Mouse (Mus musculus) intestine, embryonic 16.5 days (tissue): ENCODE results near the gene Wdr24. TPM values are rescaled to one million over a fixed set of nuclear protein-coding genes. Genes with fewer than 3 reads are reported as not detected.

ENCODE experiments used
- ATAC-seq: fragments of 200-750 bp; cut with Nextera tagmentation; 2 replicates; pipeline ENCODE4 v1.8.0; 2017; ENCODE audit warnings: moderate TSS enrichment, moderate library complexity
- H3K27ac ChIP-seq: fragments of 300-500 bp; sonication (generic); 2 replicates; pipeline ENCODE4 v1.5.1; 2014; ENCODE audit warnings: mild to moderate bottlenecking, low read length
- H3K27me3 ChIP-seq: fragments of 300-500 bp; sonication (generic); replicated peaks from 2 replicates; pipeline ENCODE4 v1.6.1; 2014; ENCODE audit warnings: low read length, control low read depth, mixed read lengths; ENCODE audit not compliant: control insufficient read depth, insufficient read depth
- H3K36me3 ChIP-seq: fragments of 300-500 bp; sonication (generic); 2 replicates; pipeline ENCODE4 v1.6.1; 2014; ENCODE audit warnings: low read length, control low read depth; ENCODE audit not compliant: control insufficient read depth, insufficient read depth
- H3K4me1 ChIP-seq: fragments of 300-500 bp; sonication (generic); 2 replicates; pipeline ENCODE4 v1.6.1; 2014; ENCODE audit warnings: low read length, control low read depth, mixed read lengths; ENCODE audit not compliant: control insufficient read depth, insufficient read depth
- H3K4me2 ChIP-seq: fragments of 300-500 bp; sonication (generic); 2 replicates; pipeline ENCODE4 v1.6.1; 2014; ENCODE audit warnings: low read depth, low read length, control low read depth
- H3K4me3 ChIP-seq: fragments of 300-500 bp; sonication (generic); 2 replicates; pipeline ENCODE4 v1.5.1; 2014; ENCODE audit warnings: mild to moderate bottlenecking, low read length
- H3K9ac ChIP-seq: fragments of 300-500 bp; sonication (generic); 2 replicates; pipeline ENCODE4 v1.6.1; 2014; ENCODE audit warnings: low read depth, low read length
- H3K9me3 ChIP-seq: fragments of 300-500 bp; sonication (generic); 2 replicates; pipeline ENCODE4 v1.6.1; 2016; ENCODE audit warnings: low read length, control low read depth; ENCODE audit not compliant: control insufficient read depth
- WGBS: fragments of 180-500 bp; shearing (Covaris S2); extraction: QIAGEN DNeasy Blood & Tissue Kit; methylation state at CpG from one replicate; pipeline ENCODE4 v1.1.7; 2014; 5-methylcytosine and 5-hydroxymethylcytosine counted together
- polyA plus RNA-seq: library from polyadenylated mRNA; unstranded; fragments of >200 nt; fragmentation: Nextera tagmentation; extraction: Ambion mirVana; gene quantifications from 2 replicates; pipeline ENCODE4 v1.2.1, GENCODE M21; 2015

Wdr24 gene
- polyA plus RNA-seq, 1 experiment from 2014 or later: 25.5 TPM

DNA sequence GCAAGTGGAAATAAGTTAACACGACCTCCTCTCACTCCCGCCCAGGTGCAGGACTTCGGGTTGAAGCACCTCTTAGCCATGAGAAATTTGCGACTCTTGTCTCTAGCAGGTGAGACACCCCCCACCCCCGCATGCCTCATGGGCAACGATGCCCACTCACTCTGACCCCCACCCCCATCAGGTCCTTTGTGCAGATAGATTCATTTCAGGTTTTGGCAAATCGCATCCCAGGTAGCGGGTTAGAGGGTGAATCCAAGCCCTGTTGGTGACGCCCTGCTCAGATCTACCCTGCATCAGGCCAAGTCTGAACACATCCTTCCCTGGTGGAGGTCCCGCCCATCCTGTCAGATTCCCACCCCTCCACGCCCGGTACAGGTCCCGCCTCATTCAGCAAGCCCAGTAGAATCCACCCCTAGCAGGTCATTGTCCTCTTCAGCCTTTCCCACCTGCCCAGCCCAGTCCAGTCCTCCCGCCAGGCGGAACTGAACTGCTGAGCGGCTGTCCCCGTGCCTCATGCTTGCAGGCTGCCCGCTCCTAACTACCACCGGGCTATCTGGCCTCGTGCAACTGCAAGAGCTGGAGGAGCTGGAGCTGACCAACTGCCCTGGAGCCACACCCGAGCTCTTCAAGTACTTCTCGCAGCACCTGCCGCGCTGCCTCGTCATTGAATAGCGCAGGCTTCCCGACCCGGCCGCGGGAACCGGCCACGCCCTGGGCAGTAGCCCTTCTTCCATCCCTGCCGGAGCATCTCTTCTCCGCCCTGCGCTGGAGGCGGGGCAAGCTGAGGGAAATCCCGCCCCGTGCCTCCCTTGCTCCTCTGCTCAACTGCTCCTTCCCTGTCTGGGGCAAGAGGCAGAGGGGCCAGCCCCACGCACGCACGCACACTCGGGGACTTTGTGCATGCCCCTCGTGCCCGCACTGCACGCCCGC lies 4.3 kb upstream of the Wdr24 start:
- Histone ChIP-seq H3K4me3 (peak overlapping the region; percentile 21), H3K27me3 (peaks cover 33% of the 10 kb centered on the region)
- ATAC-seq: peak; percentile 54

GRCm38 (mm10) chr17:25824362-25825142 lies 1.1 kb downstream of the Wdr24 start:
- 73% methylated on average over 17 of the region's 17 CpGs for WGBS

More for the DNA sequence above, 4.3 kb upstream of the Wdr24 start:
- Histone ChIP-seq H3K9ac (no peak overlapping the region), H3K27ac (no peak overlapping the region), H3K4me1 (peaks cover 7% of the 10 kb centered on the region), H3K9me3 (no peaks in the 10 kb centered on the region), H3K4me2 (peak overlapping the region; percentile 42), H3K36me3 (no peaks in the 10 kb centered on the region)
- WGBS: 7% methylated on average over 46 of the region's 46 CpGs

DNA sequence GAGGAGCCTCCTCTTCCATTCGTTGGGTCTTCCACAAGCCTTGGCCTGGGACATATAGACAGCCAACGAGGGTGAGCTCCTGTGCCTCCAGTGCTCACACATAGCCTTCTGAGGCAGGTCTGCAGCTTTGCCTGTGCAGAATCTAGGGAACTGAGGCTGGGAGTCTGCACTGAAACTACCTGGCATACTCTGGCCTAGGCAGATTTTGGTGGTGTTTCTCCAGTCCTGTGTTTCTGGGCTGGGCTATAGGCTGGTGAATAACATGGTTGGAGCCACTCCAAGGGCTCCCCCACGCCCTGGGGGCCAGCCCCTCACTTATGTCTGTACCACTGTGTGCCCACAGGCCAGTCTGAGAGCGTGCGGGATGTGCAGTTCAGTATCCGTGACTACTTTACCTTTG lies 1.9 kb downstream of the Wdr24 start:
- WGBS: 91% methylated on average over 6 of the region's 6 CpGs
- Histone ChIP-seq H3K27me3 (peaks cover 5% of the 10 kb centered on the region), H3K27ac (no peak overlapping the region), H3K9ac (no peak overlapping the region), H3K4me3 (no peak overlapping the region), H3K36me3 (peaks cover 5% of the 10 kb centered on the region), H3K4me2 (no peak overlapping the region), H3K4me1 (peaks cover 31% of the 10 kb centered on the region), H3K9me3 (no peaks in the 10 kb centered on the region)
- no peak for ATAC-seq

More at GRCm38 (mm10) chr17:25824362-25825142, 1.1 kb downstream of the Wdr24 start:
- no peaks in the 10 kb centered on the region for H3K9me3 ChIP-seq
- H3K27ac ChIP-seq: no peak overlapping the region
- H3K27me3 ChIP-seq: peaks cover 12% of the 10 kb centered on the region
- H3K4me2 ChIP-seq: peak overlapping the region; percentile 92
- H3K36me3 ChIP-seq: peaks cover 5% of the 10 kb centered on the region
- peaks cover 25% of the 10 kb centered on the region for H3K4me1 ChIP-seq
- peak overlapping the region; percentile 53 for H3K4me3 ChIP-seq
- peak overlapping the region; percentile 73 for H3K9ac ChIP-seq
- no peak for ATAC-seq

GRCm38 (mm10) chr17:25825984-25826570 lies 2.6 kb downstream of the Wdr24 start:
- H3K4me2 ChIP-seq: no peak overlapping the region
- 0 out of 2 replicates have a peak, but pooled peaks cover 2% of the 10 kb centered on the region for H3K27me3 ChIP-seq
- H3K4me3 ChIP-seq: no peak overlapping the region
- H3K36me3 ChIP-seq: peaks cover 12% of the 10 kb centered on the region
- H3K4me1 ChIP-seq: peaks cover 39% of the 10 kb centered on the region
- H3K9ac ChIP-seq: no peak overlapping the region
- no peak overlapping the region for H3K27ac ChIP-seq
- no peaks in the 10 kb centered on the region for H3K9me3 ChIP-seq
- WGBS: 94% methylated on average over 27 of the region's 27 CpGs
- ATAC-seq: no peak

- no peak overlapping the region for H3K4me3 ChIP-seq
- H3K27me3 ChIP-seq: no peaks in the 10 kb centered on the region
- H3K4me1 ChIP-seq: peaks cover 48% of the 10 kb centered on the region
- no peaks in the 10 kb centered on the region for H3K9me3 ChIP-seq
- no peak overlapping the region for H3K4me2 ChIP-seq
- peaks cover 15% of the 10 kb centered on the region for H3K36me3 ChIP-seq
- H3K9ac ChIP-seq: no peak overlapping the region
- H3K27ac ChIP-seq: no peak overlapping the region
- WGBS: 95% methylated on average over 13 of the region's 13 CpGs
- ATAC-seq: no peak
These were observed 3.6 kb downstream of the Wdr24 start for GRCm38 (mm10) chr17:25827011-25827410.

GRCm38 (mm10) chr17:25827546-25828222 lies 4.3 kb downstream of the Wdr24 start:
- Histone ChIP-seq H3K27me3 (no peaks in the 10 kb centered on the region), H3K27ac (no peak overlapping the region), H3K4me2 (no peak overlapping the region), H3K4me1 (peaks cover 51% of the 10 kb centered on the region), H3K9ac (0 out of 2 replicates have a peak overlapping the region, but pooled peaks have one; percentile 82), H3K4me3 (no peak overlapping the region), H3K9me3 (no peaks in the 10 kb centered on the region), H3K36me3 (peaks cover 15% of the 10 kb centered on the region)
- WGBS: 88% methylated on average over 22 of the region's 22 CpGs
- ATAC-seq: no peak

DNA sequence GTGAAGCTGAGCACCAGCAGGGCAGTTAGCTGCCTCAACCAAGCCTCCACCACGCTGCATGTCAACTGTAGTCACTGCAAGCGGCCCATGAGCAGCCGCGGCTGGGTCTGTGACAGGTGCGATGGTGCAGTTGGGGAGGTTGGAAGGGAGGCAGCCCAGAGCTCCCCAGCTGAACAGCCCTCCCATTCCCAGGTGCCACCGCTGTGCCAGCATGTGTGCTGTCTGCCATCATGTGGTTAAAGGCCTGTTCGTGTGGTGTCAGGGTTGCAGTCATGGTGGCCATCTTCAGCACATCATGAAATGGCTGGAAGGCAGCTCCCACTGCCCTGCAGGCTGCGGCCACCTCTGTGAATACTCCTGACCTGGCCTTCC lies 4.8 kb downstream of the Wdr24 start:
- no peaks in the 10 kb centered on the region for H3K9me3 ChIP-seq
- peak overlapping the region; percentile 82 for H3K9ac ChIP-seq

DNA sequence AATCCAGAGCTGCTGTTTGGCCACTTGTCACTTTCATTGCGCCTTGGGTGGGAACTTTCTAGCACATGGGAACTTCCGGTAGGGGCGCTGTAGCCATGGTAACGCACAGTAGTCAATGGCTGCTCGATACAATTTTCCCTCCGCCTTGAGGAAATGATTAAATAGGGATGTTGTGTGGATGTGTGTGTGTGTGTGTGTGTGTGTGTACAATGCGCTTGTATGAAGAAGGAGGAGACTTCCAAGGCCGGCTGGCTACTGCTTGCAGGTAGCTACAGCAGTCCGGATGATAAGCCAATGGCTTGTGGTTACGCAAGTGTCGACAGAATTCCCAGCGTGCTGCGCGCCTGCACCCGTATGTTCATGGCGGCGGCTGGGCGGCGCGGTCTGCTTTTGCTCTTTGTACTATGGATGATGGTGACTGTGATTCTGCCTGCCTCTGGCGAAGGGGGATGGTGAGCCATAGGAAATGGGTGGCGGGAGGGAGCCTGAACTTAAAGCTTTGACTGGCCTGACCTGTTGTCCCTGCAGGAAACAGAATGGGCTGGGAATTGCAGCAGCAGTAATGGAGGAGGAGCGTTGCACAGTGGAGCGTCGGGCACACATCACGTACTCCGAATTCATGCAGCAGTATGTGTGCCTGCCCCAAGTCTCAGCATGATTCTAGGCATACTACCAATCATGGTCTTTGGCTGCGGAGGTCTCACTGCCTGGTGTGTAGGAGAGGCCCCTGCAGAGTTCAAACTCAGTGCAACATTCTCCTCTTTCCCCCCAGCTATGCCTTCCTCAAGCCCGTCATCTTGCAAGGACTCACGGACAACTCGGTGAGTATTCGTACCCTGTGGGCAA lies 5.5 kb downstream of the Wdr24 start, which contains the start of gene Jmjd8:
Jmjd8 (plus strand) TSS at position 156 of the 846 bp plus-strand sequence.
- Histone ChIP-seq H3K9ac (peak within 1 kb of the TSS; percentile 82), H3K9me3 (no peaks in the 10 kb centered on the region), H3K4me2 (peak within 1 kb of the TSS; percentile 67), H3K27me3 (no peaks in the 10 kb centered on the region), H3K27ac (peak within 1 kb of the TSS; percentile 93), H3K4me3 (peak within 1 kb of the TSS; percentile 69), H3K36me3 (peaks cover 15% of the 10 kb centered on the region), H3K4me1 (peaks cover 50% of the 10 kb centered on the region)
- WGBS: 1% methylated on average over 32 of the region's 32 CpGs
- ATAC-seq: peak; percentile 47

More for the DNA sequence above, 4.8 kb downstream of the Wdr24 start:
- Histone ChIP-seq H3K27me3 (no peaks in the 10 kb centered on the region), H3K27ac (peak overlapping the region; percentile 93), H3K4me3 (peak overlapping the region; percentile 69), H3K36me3 (peaks cover 15% of the 10 kb centered on the region), H3K4me2 (peak overlapping the region; percentile 67), H3K4me1 (peaks cover 51% of the 10 kb centered on the region)
- ATAC-seq: no peak
- WGBS: 83% methylated on average over 8 of the region's 8 CpGs
